Comparison of ENCODE assay signal across 13 mouse cellular contexts in the genomic region with DNA sequence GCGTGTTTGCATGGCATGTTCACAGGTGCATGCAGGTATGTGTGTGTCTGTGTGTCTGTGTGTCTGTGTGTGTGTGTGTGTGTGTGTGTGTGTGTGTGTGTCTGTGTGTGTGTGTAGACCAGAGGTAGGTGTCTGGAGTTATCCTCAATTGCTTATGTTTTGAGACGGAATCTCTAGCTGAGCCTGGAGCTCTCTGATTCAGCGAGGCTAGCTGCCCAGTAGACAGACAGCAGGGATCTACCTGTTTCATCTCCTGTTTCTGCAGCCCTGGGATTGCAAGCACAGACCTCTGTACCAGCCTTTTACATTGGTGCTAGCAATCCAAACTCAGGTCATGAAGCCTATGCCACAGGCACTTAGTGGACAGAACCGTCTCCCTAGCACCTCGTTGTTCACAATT.
"Had no signal": no experiment of that assay in that cellular context is flagged by ENCODE, and none has a peak within 500 bp of the region (broad histone marks: within the 10 kb centered on the region; RNA-seq: fewer than 3 reads in every experiment).

No protein-coding gene starts in this region.

- H3K4me3 ChIP-seq: lung, embryonic 15.5 days; megakaryocyte, embryonic 14.5 days; midbrain, embryonic 13.5 days; midbrain, embryonic 15.5 days; neural tube, embryonic 12.5 days had no signal

- DNase-seq: lung, adult 2 months; lung, postnatal 14 days; lung, postnatal 36 days; right cerebral cortex, postnatal 14 days; thymus, adult 18-20 months; thymus, postnatal 14 days; thymus, postnatal 36 days had no signal

- H3K27me3 ChIP-seq: lung, embryonic 15.5 days; midbrain, embryonic 13.5 days; midbrain, embryonic 15.5 days; neural tube, embryonic 12.5 days had no signal

- H3K4me1 ChIP-seq: lung, embryonic 15.5 days; megakaryocyte, embryonic 14.5 days; midbrain, embryonic 13.5 days; midbrain, embryonic 15.5 days; neural tube, embryonic 12.5 days had no signal

- H3K27ac ChIP-seq: lung, embryonic 15.5 days; macrophage; midbrain, embryonic 13.5 days; midbrain, embryonic 15.5 days; neural tube, embryonic 12.5 days had no signal
